ENCODE assay signal across 7 mouse cellular contexts in the genomic region with DNA sequence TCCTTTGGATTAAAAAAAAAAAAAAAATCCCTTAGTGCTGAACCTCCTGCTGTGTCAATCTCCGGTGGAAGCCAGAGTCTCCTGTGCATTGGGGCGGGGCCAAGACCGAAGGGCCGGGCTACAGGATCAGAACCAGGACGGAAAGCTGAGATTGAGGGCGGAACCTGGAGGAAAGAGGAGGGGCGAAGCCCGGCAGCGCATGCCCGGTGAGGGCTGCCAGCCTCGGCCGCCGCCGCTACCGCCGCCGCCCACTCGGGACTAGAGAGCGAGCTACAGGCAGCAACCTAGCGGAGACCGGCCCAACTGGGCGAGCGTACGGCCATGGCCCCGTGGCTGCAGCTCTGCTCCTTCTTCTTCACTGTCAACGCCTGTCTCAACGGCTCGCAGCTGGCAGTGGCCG. TPM values are rescaled to one million over a fixed set of nuclear protein-coding genes. Genes with fewer than 3 reads are reported as not detected.
DNase-seq lines count a peak whose midpoint lies in the region; ATAC-seq and TF ChIP-seq lines count a peak whose summit lies in the region.

A gene (plus strand): TSS at position 159 of the 400 bp plus-strand sequence.

- no peaks in the 10 kb centered on the region for H3K79me2 ChIP-seq in heart, adult 2 months (replicated peaks; ENCODE audit: control insufficient read depth, insufficient read depth, low read length)

- H3K4me3 ChIP-seq in embryonic facial prominence, embryonic 12.5 days: peak within 1 kb of the TSS; percentile 99
- peak within 1 kb of the TSS; percentile 82 for H3K4me3 ChIP-seq in heart, adult 2 months
- H3K4me3 ChIP-seq in limb, embryonic 12.5 days (replicated peaks): peak within 1 kb of the TSS; percentile 92
- peak within 1 kb of the TSS; percentile 89 for H3K4me3 ChIP-seq in midbrain, embryonic 15.5 days

- H3K9me3 ChIP-seq in embryonic facial prominence, embryonic 12.5 days: no peaks in the 10 kb centered on the region
- H3K9me3 ChIP-seq in limb, embryonic 12.5 days: 0 out of 2 replicates have a peak, but pooled peaks cover 5% of the 10 kb centered on the region
- no peaks in the 10 kb centered on the region for H3K9me3 ChIP-seq in midbrain, embryonic 15.5 days

- peak within 1 kb of the TSS; percentile 91 for H3K9ac ChIP-seq in embryonic facial prominence, embryonic 12.5 days
- peak within 1 kb of the TSS; percentile 97 for H3K9ac ChIP-seq in heart, adult 2 months (ENCODE audit: low read depth, low read length)
- peak within 1 kb of the TSS; percentile 94 for H3K9ac ChIP-seq in limb, embryonic 12.5 days (replicated peaks)
- H3K9ac ChIP-seq in midbrain, embryonic 15.5 days: peak within 1 kb of the TSS; percentile 61

- under 1% methylated on average over 25 of the region's 29 CpGs for WGBS in embryonic facial prominence, embryonic 12.5 days
- WGBS in heart, adult 2 months: under 1% methylated on average over 29 of the region's 29 CpGs
- under 1% methylated on average over 29 of the region's 29 CpGs for whole genome bisulfite sequencing in limb, embryonic 12.5 days
- 0% methylated on average over 29 of the region's 29 CpGs for WGBS in midbrain, embryonic 15.5 days

- H3K4me2 ChIP-seq in embryonic facial prominence, embryonic 12.5 days (replicated peaks): peak within 1 kb of the TSS; percentile 69
- peak within 1 kb of the TSS; percentile 74 for H3K4me2 ChIP-seq in limb, embryonic 12.5 days
- peak within 1 kb of the TSS; percentile 99 for H3K4me2 ChIP-seq in midbrain, embryonic 15.5 days

- H3K27me3 ChIP-seq in embryonic facial prominence, embryonic 12.5 days: no peaks in the 10 kb centered on the region
- no peaks in the 10 kb centered on the region for H3K27me3 ChIP-seq in heart, adult 2 months (ENCODE audit: control insufficient read depth, insufficient read depth, low read length)
- H3K27me3 ChIP-seq in limb, embryonic 12.5 days: no peaks in the 10 kb centered on the region
- H3K27me3 ChIP-seq in midbrain, embryonic 15.5 days (replicated peaks): peaks cover 16% of the 10 kb centered on the region

- intact Hi-C loops in heart, adult 2 months (cut with DNase I): loop anchor here (10.0 kb wide), 1 partner anchor 386 kb away; a partner anchor contains a TSS

- H3K4me1 ChIP-seq in embryonic facial prominence, embryonic 12.5 days: peaks cover 33% of the 10 kb centered on the region
- H3K4me1 ChIP-seq in heart, adult 2 months (ENCODE audit: control insufficient read depth, insufficient read depth, low read length): peaks cover 4% of the 10 kb centered on the region
- peaks cover 41% of the 10 kb centered on the region for H3K4me1 ChIP-seq in limb, embryonic 12.5 days (replicated peaks)
- H3K4me1 ChIP-seq in midbrain, embryonic 15.5 days: peaks cover 14% of the 10 kb centered on the region

- ATAC-seq in embryonic facial prominence, embryonic 12.5 days (ENCODE audit: insufficient number of reproducible peaks, insufficient read depth, low FRiP score, low TSS enrichment): peak; percentile 90
- ATAC-seq in limb, embryonic 12.5 days (ENCODE audit: insufficient number of reproducible peaks, insufficient read depth, low FRiP score, low TSS enrichment, low read depth): peak; percentile 89
- ATAC-seq in midbrain, embryonic 15.5 days (replicated peaks): peak; percentile 95

- peak; percentile 79 for TF ChIP-seq POLR2A in heart, adult 2 months (IDR thresholded peaks at IDR 0.05; ENCODE audit: insufficient read depth, low read depth, low read length)

- H3K36me3 ChIP-seq in embryonic facial prominence, embryonic 12.5 days: no peaks in the 10 kb centered on the region
- H3K36me3 ChIP-seq in heart, adult 2 months (ENCODE audit: control insufficient read depth, insufficient read depth, low read length): no peaks in the 10 kb centered on the region; the same call in 1 of the 2 replicates
- no peaks in the 10 kb centered on the region for H3K36me3 ChIP-seq in limb, embryonic 12.5 days
- no peaks in the 10 kb centered on the region for H3K36me3 ChIP-seq in midbrain, embryonic 15.5 days (replicated peaks)

- TF ChIP-seq EP300 in heart, adult 2 months (IDR thresholded peaks at IDR 0.05; ENCODE audit: insufficient read depth, low read depth, low read length): 0 out of 2 replicates have a peak, but pooled peaks have one; percentile 38

- H3K27ac ChIP-seq in embryonic facial prominence, embryonic 12.5 days: peak within 1 kb of the TSS; percentile 89
- peak within 1 kb of the TSS; percentile 84 for H3K27ac ChIP-seq in heart, adult 2 months
- peak within 1 kb of the TSS; percentile 96 for H3K27ac ChIP-seq in limb, embryonic 12.5 days
- peak within 1 kb of the TSS; percentile 62; the same call in 1 of the 2 replicates for H3K27ac ChIP-seq in midbrain, embryonic 15.5 days

- peak; percentile 34 for TF ChIP-seq CTCF in heart, adult 2 months (IDR thresholded peaks at IDR 0.05)

- DNase-seq in adrenal gland, postnatal 25 days: peak; percentile 93
- DNase-seq in heart, adult 2 months: peak; percentile 95 to 96
- peak; percentile 96 to 97 for DNase-seq in kidney, adult 8-10 months
- DNase-seq in spleen, adult 18-20 months: peak; percentile 80 to 84

RNA-seq across cellular contexts. Expression of the gene that starts here (rescaled TPM):
- 2.4 and 3.5 TPM in 2 replicates for total RNA-seq in adrenal gland, postnatal 25 days (2021)
- polyA plus RNA-seq in embryonic facial prominence, embryonic 12.5 days (2016; fragmentation: Nextera tagmentation; extraction: Ambion mirVana): 10.3 and 11.2 TPM in 2 replicates
- 1 to 10 TPM; 3.2 to 4.5 TPM for total RNA-seq in heart, adult 2 months (2021)
- 2.1 and 3.8 TPM in 2 replicates for polyA plus RNA-seq in heart, adult 2 months (2012; rRNA removed)
- polyA plus RNA-seq in limb, embryonic 12.5 days (2016; fragmentation: Nextera tagmentation; extraction: Ambion mirVana): 13.5 and 15.5 TPM in 2 replicates
- polyA plus RNA-seq in midbrain, embryonic 15.5 days (2015; fragmentation: Nextera tagmentation; extraction: Ambion mirVana): 2.2 and 2.3 TPM in 2 replicates

Comparison
In these comparisons a context has a peak if more than half of its experiments do, and no peak if none do; other contexts are left out.
1. Peak in every context shown above with its lines: DNase-seq, ATAC-seq, H3K4me3 ChIP-seq and H3K27ac ChIP-seq.